12 mouse cellular contexts compared by ENCODE assay signal in the genomic region with DNA sequence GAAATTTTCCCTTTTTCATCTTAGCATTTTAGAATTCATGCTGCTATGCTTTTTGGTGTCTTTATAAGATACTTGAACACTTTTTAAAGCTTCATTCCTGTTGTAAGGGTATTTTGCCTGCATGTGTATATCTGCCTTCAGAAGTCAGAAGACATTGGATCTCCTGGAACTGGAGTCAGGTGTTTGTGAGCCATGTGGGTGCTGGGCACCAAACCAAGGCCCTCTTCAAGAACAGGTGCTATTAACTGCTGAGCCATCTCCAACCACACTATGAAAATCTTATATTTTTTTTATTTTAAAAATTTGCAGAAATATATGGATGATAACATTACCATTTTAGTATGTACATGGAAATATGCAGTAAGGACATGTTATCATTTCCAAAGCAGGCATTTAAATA. TPM values are rescaled to one million over a fixed set of nuclear protein-coding genes. Genes with fewer than 3 reads are reported as not detected.
A peak's percentile ranks its signal among the peaks of the same experiment; 100 is the strongest.
DNase-seq lines count a peak whose midpoint lies in the region; ATAC-seq and TF ChIP-seq lines count a peak whose summit lies in the region.
"Had no signal": no experiment of that assay in that cellular context is flagged by ENCODE, and none has a peak within 500 bp of the region (broad histone marks: within the 10 kb centered on the region; RNA-seq: fewer than 3 reads in every experiment).

No protein-coding gene starts in this region.

- no peak overlapping the region for H3K27ac ChIP-seq in kidney, embryonic 14.5 days (ENCODE audit: low read depth, low read length)
- no peak overlapping the region for H3K27ac ChIP-seq in kidney, adult 2 months (ENCODE audit: insufficient read depth, low read depth, low read length)
- H3K27ac ChIP-seq in embryonic facial prominence, embryonic 15.5 days (replicated peaks): no peak overlapping the region
- H3K27ac ChIP-seq in hindbrain, embryonic 11.5 days (ENCODE audit: low read depth, low read length): no peak overlapping the region
- H3K27ac ChIP-seq in midbrain, embryonic 16.5 days (ENCODE audit: low read length): no peak overlapping the region

- H3K36me3 ChIP-seq in kidney, embryonic 14.5 days (ENCODE audit: control insufficient read depth, insufficient read depth, low read length): peaks cover 16% of the 10 kb centered on the region; the same call in 1 of the 2 replicates
- no peaks in the 10 kb centered on the region for H3K36me3 ChIP-seq in kidney, adult 2 months (ENCODE audit: control insufficient read depth, insufficient read depth, low read length)
- no peaks in the 10 kb centered on the region for H3K36me3 ChIP-seq in embryonic facial prominence, embryonic 15.5 days
- no peaks in the 10 kb centered on the region for H3K36me3 ChIP-seq in hindbrain, embryonic 11.5 days (ENCODE audit: control insufficient read depth, insufficient read depth, low read length)
- no peaks in the 10 kb centered on the region for H3K36me3 ChIP-seq in midbrain, embryonic 16.5 days (ENCODE audit: control insufficient read depth, insufficient read depth, low read length)

- peak overlapping the region; percentile 58 for H3K4me2 ChIP-seq in kidney, embryonic 14.5 days (replicated peaks; ENCODE audit: low read depth, low read length)
- 0 out of 2 replicates have a peak overlapping the region, but pooled peaks have one; percentile 15 for H3K4me2 ChIP-seq in embryonic facial prominence, embryonic 15.5 days (replicated peaks)
- H3K4me2 ChIP-seq in hindbrain, embryonic 11.5 days (replicated peaks; ENCODE audit: low read depth, low read length): peak overlapping the region; percentile 70
- peak overlapping the region; percentile 86 for H3K4me2 ChIP-seq in midbrain, embryonic 16.5 days (ENCODE audit: low read length)

- peak overlapping the region; percentile 20; the same call in 1 of the 2 replicates for H3K4me3 ChIP-seq in kidney, embryonic 14.5 days (ENCODE audit: low read length)
- H3K4me3 ChIP-seq in kidney, adult 2 months (ENCODE audit: insufficient read depth, low read depth, low read length): no peak overlapping the region
- H3K4me3 ChIP-seq in embryonic facial prominence, embryonic 15.5 days (replicated peaks): no peak overlapping the region
- H3K4me3 ChIP-seq in hindbrain, embryonic 11.5 days (ENCODE audit: low read depth, low read length): peak overlapping the region; percentile 88; the same call in 1 of the 2 replicates
- peak overlapping the region; percentile 26 for H3K4me3 ChIP-seq in midbrain, embryonic 16.5 days (ENCODE audit: low read depth, low read length)

- no peak for ATAC-seq in kidney, embryonic 14.5 days (ENCODE audit: low FRiP score, low TSS enrichment)
- ATAC-seq in embryonic facial prominence, embryonic 15.5 days (ENCODE audit: insufficient number of reproducible peaks, low FRiP score, low TSS enrichment, low read depth): no peak
- ATAC-seq in hindbrain, embryonic 11.5 days (ENCODE audit: low FRiP score): no peak
- no peak for ATAC-seq in midbrain, embryonic 16.5 days

- TF ChIP-seq CTCF in kidney, adult 2 months (conservative IDR thresholded peaks at IDR 0.05; ENCODE audit: insufficient read depth, insufficient read length, low read depth, low read length): no peak

- no peak for DNase-seq in kidney, adult 2 months
- DNase-seq in hindbrain, embryonic 11.5 days (ENCODE audit: low spot score): no peak
- DNase-seq in adrenal gland, postnatal 25 days: no peak
- no peak for DNase-seq in layer of hippocampus, postnatal 25 days (ENCODE audit: extremely low spot score in 1 of 2, low spot score in 1 of 2)
- DNase-seq in ovary, postnatal 14 days (ENCODE audit: low spot score): no peak
- DNase-seq: adrenal gland, adult 8-10 months; lung, adult 2 months; thymus, adult 18-20 months had no signal

- no peak overlapping the region for H3K9ac ChIP-seq in kidney, embryonic 14.5 days (ENCODE audit: low read depth, low read length)
- H3K9ac ChIP-seq in embryonic facial prominence, embryonic 15.5 days: no peak overlapping the region
- H3K9ac ChIP-seq in hindbrain, embryonic 11.5 days (ENCODE audit: low read depth, low read length): no peak overlapping the region; the same call in 1 of the 2 replicates
- peak overlapping the region; percentile 25; the same call in 1 of the 2 replicates for H3K9ac ChIP-seq in midbrain, embryonic 16.5 days (ENCODE audit: low read depth, low read length)

- no peak for TF ChIP-seq POLR2A in kidney, adult 2 months (IDR thresholded peaks at IDR 0.05; ENCODE audit: low read depth, low read length)

- H3K9me3 ChIP-seq in kidney, embryonic 14.5 days (ENCODE audit: control insufficient read depth, low read length): no peaks in the 10 kb centered on the region
- H3K9me3 ChIP-seq in embryonic facial prominence, embryonic 15.5 days (replicated peaks): no peaks in the 10 kb centered on the region
- no peaks in the 10 kb centered on the region for H3K9me3 ChIP-seq in hindbrain, embryonic 11.5 days (ENCODE audit: control insufficient read depth, low read length)
- no peaks in the 10 kb centered on the region for H3K9me3 ChIP-seq in midbrain, embryonic 16.5 days (replicated peaks; ENCODE audit: control insufficient read depth, low read length, poor library complexity, severe bottlenecking)

- H3K27me3 ChIP-seq in kidney, embryonic 14.5 days (ENCODE audit: control insufficient read depth, insufficient read depth, low read length): no peaks in the 10 kb centered on the region
- no peaks in the 10 kb centered on the region for H3K27me3 ChIP-seq in kidney, adult 2 months (replicated peaks; ENCODE audit: control insufficient read depth, insufficient read depth, low read length)
- no peaks in the 10 kb centered on the region for H3K27me3 ChIP-seq in embryonic facial prominence, embryonic 15.5 days
- no peaks in the 10 kb centered on the region for H3K27me3 ChIP-seq in hindbrain, embryonic 11.5 days (ENCODE audit: control insufficient read depth, insufficient read depth, low read length)
- no peaks in the 10 kb centered on the region for H3K27me3 ChIP-seq in midbrain, embryonic 16.5 days (ENCODE audit: control insufficient read depth, insufficient read depth, low read depth, low read length)

- H3K4me1 ChIP-seq in kidney, embryonic 14.5 days (ENCODE audit: control insufficient read depth, insufficient read depth, low read length): no peaks in the 10 kb centered on the region
- H3K4me1 ChIP-seq in kidney, adult 2 months (ENCODE audit: control insufficient read depth, insufficient read depth, low read length): peaks cover 6% of the 10 kb centered on the region; the same call in 1 of the 2 replicates
- 0 out of 2 replicates have a peak, but pooled peaks cover 2% of the 10 kb centered on the region for H3K4me1 ChIP-seq in embryonic facial prominence, embryonic 15.5 days
- H3K4me1 ChIP-seq in hindbrain, embryonic 11.5 days (replicated peaks; ENCODE audit: control insufficient read depth, insufficient read depth, low read length): no peaks in the 10 kb centered on the region
- H3K4me1 ChIP-seq in midbrain, embryonic 16.5 days (ENCODE audit: control insufficient read depth, insufficient read depth, low read length): peaks cover 22% of the 10 kb centered on the region

RNA-seq across cellular contexts. Expression of gene Tia1, which starts 2.3 kb away (rescaled TPM):
- polyA plus RNA-seq in kidney, embryonic 14.5 days (2014; fragmentation: Nextera tagmentation; extraction: Ambion mirVana): 187 and 236 TPM in 2 replicates
- 11.5 TPM in 2 replicates for polyA plus RNA-seq in kidney, adult 2 months (2012; rRNA removed)
- polyA plus RNA-seq in embryonic facial prominence, embryonic 15.5 days (2015; fragmentation: Nextera tagmentation; extraction: Ambion mirVana): 170 and 185 TPM in 2 replicates
- polyA plus RNA-seq in hindbrain, embryonic 11.5 days (2014; fragmentation: Nextera tagmentation; extraction: Ambion mirVana): 270 and 292 TPM in 2 replicates
- 313 and 356 TPM in 2 replicates for polyA plus RNA-seq in midbrain, embryonic 16.5 days (2015; fragmentation: Nextera tagmentation; extraction: Ambion mirVana)
- total RNA-seq in adrenal gland, postnatal 25 days (2021): 82.0 and 85.8 TPM in 2 replicates
- 100 to 1,000 TPM; 114 to 168 TPM for total RNA-seq in layer of hippocampus, postnatal 25 days (2021)

RNA-seq across cellular contexts. Expression of gene Pcyox1, which starts 9.4 kb away (rescaled TPM):
- 40.9 and 96.4 TPM in 2 replicates for polyA plus RNA-seq in kidney, embryonic 14.5 days (2014; fragmentation: Nextera tagmentation; extraction: Ambion mirVana)
- polyA plus RNA-seq in kidney, adult 2 months (2012; rRNA removed): 56.4 and 56.8 TPM in 2 replicates
- polyA plus RNA-seq in embryonic facial prominence, embryonic 15.5 days (2015; fragmentation: Nextera tagmentation; extraction: Ambion mirVana): 96.3 and 102 TPM in 2 replicates
- polyA plus RNA-seq in hindbrain, embryonic 11.5 days (2014; fragmentation: Nextera tagmentation; extraction: Ambion mirVana): 107 and 109 TPM in 2 replicates
- 93.6 and 100 TPM in 2 replicates for polyA plus RNA-seq in midbrain, embryonic 16.5 days (2015; fragmentation: Nextera tagmentation; extraction: Ambion mirVana)
- total RNA-seq in adrenal gland, postnatal 25 days (2021): 208 and 254 TPM in 2 replicates
- total RNA-seq in layer of hippocampus, postnatal 25 days (2021): 100 to 1,000 TPM in 1 of 2 experiments, 10 to 100 TPM in 1; 96.7 to 126 TPM

RNA-seq across cellular contexts. Expression of gene Gm44790, which starts 20.2 kb away (rescaled TPM):
- not detected in 2 replicates for polyA plus RNA-seq in kidney, embryonic 14.5 days (2014; fragmentation: Nextera tagmentation; extraction: Ambion mirVana)
- polyA plus RNA-seq in kidney, adult 2 months (2012; rRNA removed): 2.9 and 6.7 TPM in 2 replicates
- not detected in 2 replicates for polyA plus RNA-seq in embryonic facial prominence, embryonic 15.5 days (2015; fragmentation: Nextera tagmentation; extraction: Ambion mirVana)
- not detected in 2 replicates for polyA plus RNA-seq in hindbrain, embryonic 11.5 days (2014; fragmentation: Nextera tagmentation; extraction: Ambion mirVana)
- polyA plus RNA-seq in midbrain, embryonic 16.5 days (2015; fragmentation: Nextera tagmentation; extraction: Ambion mirVana): 0.47 TPM in 1 of 2 replicates, not detected in the other
- total RNA-seq in adrenal gland, postnatal 25 days (2021): not detected in 2 replicates
- total RNA-seq in layer of hippocampus, postnatal 25 days (2021): 1 to 10 TPM in 1 of 2 experiments, under 1 TPM in 1; 0.92 to 3.0 TPM
- total RNA-seq: layer of hippocampus, postnatal 10 days had no signal

RNA-seq across cellular contexts. Expression of gene C87436, which starts 31.9 kb away (rescaled TPM):
- polyA plus RNA-seq in kidney, embryonic 14.5 days (2014; fragmentation: Nextera tagmentation; extraction: Ambion mirVana): 23.3 and 23.5 TPM in 2 replicates
- polyA plus RNA-seq in kidney, adult 2 months (2012; rRNA removed): 15.1 and 15.3 TPM in 2 replicates
- polyA plus RNA-seq in embryonic facial prominence, embryonic 15.5 days (2015; fragmentation: Nextera tagmentation; extraction: Ambion mirVana): 24.7 and 26.8 TPM in 2 replicates
- 24.4 and 25.6 TPM in 2 replicates for polyA plus RNA-seq in hindbrain, embryonic 11.5 days (2014; fragmentation: Nextera tagmentation; extraction: Ambion mirVana)
- 24.1 and 25.6 TPM in 2 replicates for polyA plus RNA-seq in midbrain, embryonic 16.5 days (2015; fragmentation: Nextera tagmentation; extraction: Ambion mirVana)
- total RNA-seq in adrenal gland, postnatal 25 days (2021): 26.0 and 31.3 TPM in 2 replicates
- 10 to 100 TPM; 16.1 to 17.4 TPM for total RNA-seq in layer of hippocampus, postnatal 25 days (2021)

RNA-seq across cellular contexts. Expression of gene Snrpg, which starts 35.2 kb away (rescaled TPM):
- 814 and 1,116 TPM in 2 replicates for polyA plus RNA-seq in kidney, embryonic 14.5 days (2014; fragmentation: Nextera tagmentation; extraction: Ambion mirVana)
- 35.3 and 82.5 TPM in 2 replicates for polyA plus RNA-seq in kidney, adult 2 months (2012; rRNA removed)
- polyA plus RNA-seq in embryonic facial prominence, embryonic 15.5 days (2015; fragmentation: Nextera tagmentation; extraction: Ambion mirVana): 489 and 522 TPM in 2 replicates
- 610 and 651 TPM in 2 replicates for polyA plus RNA-seq in hindbrain, embryonic 11.5 days (2014; fragmentation: Nextera tagmentation; extraction: Ambion mirVana)
- polyA plus RNA-seq in midbrain, embryonic 16.5 days (2015; fragmentation: Nextera tagmentation; extraction: Ambion mirVana): 280 and 327 TPM in 2 replicates
- total RNA-seq in adrenal gland, postnatal 25 days (2021): 378 and 463 TPM in 2 replicates
- 10 to 100 TPM; 77.8 to 78.4 TPM for total RNA-seq in layer of hippocampus, postnatal 25 days (2021)

Comparison
In these comparisons a context has a peak if more than half of its experiments do, and no peak if none do; other contexts are left out.
1. H3K4me3 ChIP-seq: peak in kidney, embryonic 14.5 days (single experiment), hindbrain, embryonic 11.5 days (single experiment) and midbrain, embryonic 16.5 days (single experiment); none in kidney, adult 2 months (single experiment) and embryonic facial prominence, embryonic 15.5 days (single experiment).
2. RNA of gene Tia1, which starts 2.3 kb away (polyA plus RNA-seq): 313 to 356 TPM in midbrain, embryonic 16.5 days, 270 to 292 TPM in hindbrain, embryonic 11.5 days, 187 to 236 TPM in kidney, embryonic 14.5 days and 170 to 185 TPM in embryonic facial prominence, embryonic 15.5 days; 11.5 TPM in kidney, adult 2 months; every median in the first group is over 10 times any median in the second.
3. H3K4me2 ChIP-seq: peak in every context shown above with its lines; median percentile 86 in midbrain, embryonic 16.5 days; 70 in hindbrain, embryonic 11.5 days; 58 in kidney, embryonic 14.5 days; 15 in embryonic facial prominence, embryonic 15.5 days.